Mouse (Mus musculus): ENCODE data around the gene Olfr733. TPM values are rescaled to one million over a fixed set of nuclear protein-coding genes. Genes with fewer than 3 reads are reported as not detected.

The Olfr733 gene
- not detected for polyA plus RNA-seq (2014; fragmentation: Illumina TruSeq; extraction: RNeasy Lipid Tissue Mini Kit (QIAGEN cat#74804))

GRCm38 (mm10) chr14:50301422-50301821, at the start of gene Olfr733:
Gene Olfr733, minus strand, starts transcription at chr14:50301522.

GRCm38 (mm10) chr14:50348796-50349195, 47.5 kb upstream of the Olfr733 start, which contains the start of gene Olfr735:
Gene Olfr735, minus strand, starts transcription at chr14:50348872.

GRCm38 (mm10) chr14:50326661-50327060, 25.3 kb upstream of the Olfr733 start, which contains the start of gene Olfr734:
Gene Olfr734, minus strand, starts transcription at chr14:50326761.

GRCm38 (mm10) chr14:50284106-50284505, 17.2 kb downstream of the Olfr733 start, which contains the start of gene Olfr732:
Gene Olfr732, minus strand, starts transcription at chr14:50284206.

Other genes starting within 250 kb of the Olfr733 start
- gene Olfr726, start 210.6 kb downstream of the Olfr733 start, polyA plus RNA-seq (2014; fragmentation: Illumina TruSeq; extraction: RNeasy Lipid Tissue Mini Kit (QIAGEN cat#74804)): not detected
- gene Olfr727, start 178.3 kb downstream of the Olfr733 start, polyA plus RNA-seq (2014; fragmentation: Illumina TruSeq; extraction: RNeasy Lipid Tissue Mini Kit (QIAGEN cat#74804)): not detected
- gene Olfr728, start 158.8 kb downstream of the Olfr733 start, polyA plus RNA-seq (2014; fragmentation: Illumina TruSeq; extraction: RNeasy Lipid Tissue Mini Kit (QIAGEN cat#74804)): not detected
- not detected for gene Olfr729, start 148.6 kb downstream of the Olfr733 start, polyA plus RNA-seq (2014; fragmentation: Illumina TruSeq; extraction: RNeasy Lipid Tissue Mini Kit (QIAGEN cat#74804))
- not detected for gene Olfr730, start 113.3 kb downstream of the Olfr733 start, polyA plus RNA-seq (2014; fragmentation: Illumina TruSeq; extraction: RNeasy Lipid Tissue Mini Kit (QIAGEN cat#74804))
- gene Olfr731, start 59.7 kb downstream of the Olfr733 start, polyA plus RNA-seq (2014; fragmentation: Illumina TruSeq; extraction: RNeasy Lipid Tissue Mini Kit (QIAGEN cat#74804)): not detected
- not detected for gene Olfr732, start 17.3 kb downstream of the Olfr733 start, polyA plus RNA-seq (2014; fragmentation: Illumina TruSeq; extraction: RNeasy Lipid Tissue Mini Kit (QIAGEN cat#74804))
- not detected for gene Olfr734, start 25.2 kb upstream of the Olfr733 start, polyA plus RNA-seq (2014; fragmentation: Illumina TruSeq; extraction: RNeasy Lipid Tissue Mini Kit (QIAGEN cat#74804))
- not detected for gene Olfr735, start 47.4 kb upstream of the Olfr733 start, polyA plus RNA-seq (2014; fragmentation: Illumina TruSeq; extraction: RNeasy Lipid Tissue Mini Kit (QIAGEN cat#74804))
- 0.71 TPM for gene Tlr11, start 56.4 kb upstream of the Olfr733 start, polyA plus RNA-seq (2014; fragmentation: Illumina TruSeq; extraction: RNeasy Lipid Tissue Mini Kit (QIAGEN cat#74804))
- gene Olfr736, start 79.6 kb upstream of the Olfr733 start, polyA plus RNA-seq (2014; fragmentation: Illumina TruSeq; extraction: RNeasy Lipid Tissue Mini Kit (QIAGEN cat#74804)): not detected
- not detected for gene Olfr738, start 106.0 kb upstream of the Olfr733 start, polyA plus RNA-seq (2014; fragmentation: Illumina TruSeq; extraction: RNeasy Lipid Tissue Mini Kit (QIAGEN cat#74804))
- gene Olfr739, start 117.1 kb upstream of the Olfr733 start, polyA plus RNA-seq (2014; fragmentation: Illumina TruSeq; extraction: RNeasy Lipid Tissue Mini Kit (QIAGEN cat#74804)): not detected
- gene Olfr740, start 144.0 kb upstream of the Olfr733 start, polyA plus RNA-seq (2014; fragmentation: Illumina TruSeq; extraction: RNeasy Lipid Tissue Mini Kit (QIAGEN cat#74804)): not detected
- not detected for gene Olfr741, start 171.2 kb upstream of the Olfr733 start, polyA plus RNA-seq (2014; fragmentation: Illumina TruSeq; extraction: RNeasy Lipid Tissue Mini Kit (QIAGEN cat#74804))
- not detected for gene Olfr742, start 202.1 kb upstream of the Olfr733 start, polyA plus RNA-seq (2014; fragmentation: Illumina TruSeq; extraction: RNeasy Lipid Tissue Mini Kit (QIAGEN cat#74804))
- not detected for gene Olfr743, start 220.3 kb upstream of the Olfr733 start, polyA plus RNA-seq (2014; fragmentation: Illumina TruSeq; extraction: RNeasy Lipid Tissue Mini Kit (QIAGEN cat#74804))